Mouse (Mus musculus): Measurements from ENCODE around the gene Olfr1269. TPM values are rescaled to one million over a fixed set of nuclear protein-coding genes. Genes with fewer than 3 reads are reported as not detected.

Olfr1269 gene
- polyA plus RNA-seq (2017; shearing (Covaris generic)), result under 1 TPM; 0.16 to 0.17 TPM

DNA sequence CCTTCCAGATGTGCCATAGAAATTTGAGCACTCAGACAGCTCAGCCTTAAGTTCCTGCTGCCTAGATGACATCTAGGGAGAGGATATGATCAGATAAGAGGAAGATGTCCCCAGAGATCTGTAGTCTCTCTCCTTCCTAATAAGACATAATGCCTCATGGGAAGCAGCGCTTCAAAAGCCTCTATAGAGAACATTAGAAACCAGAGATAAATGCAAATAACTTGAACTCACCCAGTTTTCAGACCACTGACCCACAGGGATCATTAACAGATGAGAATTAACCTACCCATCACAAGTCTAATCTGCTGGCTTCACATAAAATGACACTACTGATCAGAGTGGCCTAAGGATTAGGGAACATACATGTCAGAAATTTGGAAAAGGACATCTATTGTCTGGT, at the start of gene Olfr1269:
Olfr1269 (minus strand) TSS at position 101 of the 400 bp plus-strand sequence.

DNA sequence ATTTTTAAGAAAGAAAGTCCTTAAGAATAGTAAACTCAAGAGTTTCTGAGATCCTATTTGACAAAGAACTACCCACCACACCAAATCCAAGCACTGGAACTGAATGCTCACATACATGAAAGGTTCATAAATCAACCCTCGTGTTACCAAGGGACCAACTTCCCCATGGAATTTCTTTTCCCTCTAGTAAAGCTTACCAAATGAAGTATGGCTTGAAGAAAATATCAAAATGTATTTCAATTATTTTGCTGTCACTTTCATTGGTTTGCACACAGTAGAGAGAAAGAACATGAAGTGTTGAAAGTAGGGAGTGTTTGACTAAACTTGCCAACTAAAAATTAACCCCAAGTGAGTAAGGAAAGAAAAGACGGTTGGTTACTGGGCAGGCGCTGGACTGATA, 31.8 kb upstream of the Olfr1269 start, which contains the start of gene Olfr1270:
Olfr1270 (minus strand) TSS at position 101 of the 400 bp plus-strand sequence.

DNA sequence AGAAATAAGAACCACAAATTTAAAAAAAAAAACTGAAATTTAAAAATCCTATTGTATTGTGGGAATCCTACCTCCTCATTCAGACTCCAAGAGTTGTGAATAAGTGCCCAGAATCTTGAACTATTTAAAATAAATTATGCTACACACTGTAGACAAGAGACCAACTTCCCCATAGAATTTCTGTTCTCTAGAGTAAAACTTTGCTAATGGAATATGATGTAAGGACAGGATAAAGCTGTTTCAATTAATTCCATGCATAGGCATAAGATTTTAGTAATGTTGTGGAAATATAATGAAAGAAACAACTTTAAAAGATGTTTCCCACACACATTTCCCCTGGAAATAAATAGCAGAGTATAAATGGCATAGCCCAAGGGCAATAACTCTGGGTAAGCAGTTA, 21.0 kb upstream of the Olfr1269 start, which contains the start of gene Olfr32:
Olfr32 (minus strand) TSS at position 101 of the 400 bp plus-strand sequence.

Other genes starting within 250 kb of the Olfr1269 start
- not detected for gene Olfr1257, start 243.0 kb downstream of the Olfr1269 start, polyA plus RNA-seq (2017; shearing (Covaris generic))
- not detected for gene Olfr1258, start 194.1 kb downstream of the Olfr1269 start, polyA plus RNA-seq (2017; shearing (Covaris generic))
- not detected for gene Olfr1259, start 172.7 kb downstream of the Olfr1269 start, polyA plus RNA-seq (2017; shearing (Covaris generic))
- under 1 TPM in 1 of 2 experiments, not detected in 1; 0.04 TPM for gene Olfr1260, start 147.1 kb downstream of the Olfr1269 start, polyA plus RNA-seq (2017; shearing (Covaris generic))
- not detected for gene Olfr1261, start 130.2 kb downstream of the Olfr1269 start, polyA plus RNA-seq (2017; shearing (Covaris generic))
- not detected for gene Olfr1262, start 121.3 kb downstream of the Olfr1269 start, polyA plus RNA-seq (2017; shearing (Covaris generic))
- not detected for gene Olfr1263, start 109.3 kb downstream of the Olfr1269 start, polyA plus RNA-seq (2017; shearing (Covaris generic))
- gene Olfr1264, start 95.8 kb downstream of the Olfr1269 start, polyA plus RNA-seq (2017; shearing (Covaris generic)), result not detected
- not detected for gene Olfr1265, start 86.1 kb downstream of the Olfr1269 start, polyA plus RNA-seq (2017; shearing (Covaris generic))
- gene Olfr140, start 57.8 kb downstream of the Olfr1269 start, polyA plus RNA-seq (2017; shearing (Covaris generic)), result not detected
- gene Olfr32, start 20.9 kb upstream of the Olfr1269 start, polyA plus RNA-seq (2017; shearing (Covaris generic)), result under 1 TPM in 1 of 2 experiments, not detected in 1; 0.29 TPM
- gene Olfr1270, start 31.7 kb upstream of the Olfr1269 start, polyA plus RNA-seq (2017; shearing (Covaris generic)), result not detected
- gene Olfr1506, start 103.1 kb upstream of the Olfr1269 start, polyA plus RNA-seq (2017; shearing (Covaris generic)), result under 1 TPM in 1 of 2 experiments, not detected in 1; 0.07 TPM
- gene Olfr142, start 136.2 kb upstream of the Olfr1269 start, polyA plus RNA-seq (2017; shearing (Covaris generic)), result under 1 TPM in 1 of 2 experiments, not detected in 1; 0.12 TPM
- gene Olfr1271, start 149.6 kb upstream of the Olfr1269 start, polyA plus RNA-seq (2017; shearing (Covaris generic)), result under 1 TPM in 1 of 2 experiments, not detected in 1; 0.31 TPM
- not detected for gene Olfr1272, start 171.4 kb upstream of the Olfr1269 start, polyA plus RNA-seq (2017; shearing (Covaris generic))
- gene Gm13769, start 200.8 kb upstream of the Olfr1269 start, polyA plus RNA-seq (2017; shearing (Covaris generic)), result not detected